Mouse (Mus musculus) brain, adult 2 months (tissue): Measurements from ENCODE around the gene Gm17304.

Experiments used
- DNase-seq: peaks from one replicate; pipeline ENCODE4 v3.0.0; 2011; ENCODE audit warnings: low read depth, low spot score

The Gm17304 gene

DNA sequence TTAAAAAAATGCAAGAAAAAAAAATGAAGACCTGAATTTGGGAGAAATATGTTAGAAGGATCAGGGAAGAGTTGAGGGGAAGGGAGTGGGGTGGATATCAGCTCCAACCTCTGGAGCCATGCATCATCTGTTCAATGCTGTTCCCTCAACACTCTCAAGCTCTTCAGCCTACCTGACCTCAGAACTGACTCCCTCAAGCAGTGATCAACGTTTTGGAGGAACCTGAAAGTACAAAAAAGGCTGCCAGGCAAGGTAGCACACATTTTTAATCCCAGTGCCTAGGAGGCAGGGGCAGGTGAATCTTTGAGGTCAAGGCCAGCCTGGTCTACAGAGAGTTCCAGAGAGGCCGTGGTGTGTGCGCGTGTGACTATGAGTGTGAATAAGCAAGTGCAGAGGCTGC is at the start of gene Gm17304:
Gene Gm17304 (plus strand): TSS at position 301 of the 400 bp plus-strand sequence.
- DNase-seq: no peak

GRCm38 (mm10) chr5:106560631-106561498 is 48.0 kb upstream of the Gm17304 start:
- peak; percentile 81 for DNase-seq

DNA sequence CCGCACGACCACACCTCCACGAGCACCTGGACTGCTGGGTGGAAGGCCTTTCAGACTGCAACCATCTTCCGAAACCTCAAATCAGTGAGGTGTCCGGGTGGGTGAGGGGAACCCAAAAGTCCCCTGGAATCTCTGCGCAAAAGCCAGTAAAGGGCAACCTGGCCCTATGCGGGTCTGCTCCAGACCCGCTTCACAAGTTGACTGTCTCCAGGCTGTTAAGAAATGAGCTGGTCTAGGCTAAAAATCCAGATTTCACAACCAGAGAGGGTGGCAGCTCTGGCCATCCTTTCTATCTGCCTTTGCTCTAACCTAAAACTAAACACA is 47.4 kb upstream of the Gm17304 start:
- no peak for DNase-seq

DNA sequence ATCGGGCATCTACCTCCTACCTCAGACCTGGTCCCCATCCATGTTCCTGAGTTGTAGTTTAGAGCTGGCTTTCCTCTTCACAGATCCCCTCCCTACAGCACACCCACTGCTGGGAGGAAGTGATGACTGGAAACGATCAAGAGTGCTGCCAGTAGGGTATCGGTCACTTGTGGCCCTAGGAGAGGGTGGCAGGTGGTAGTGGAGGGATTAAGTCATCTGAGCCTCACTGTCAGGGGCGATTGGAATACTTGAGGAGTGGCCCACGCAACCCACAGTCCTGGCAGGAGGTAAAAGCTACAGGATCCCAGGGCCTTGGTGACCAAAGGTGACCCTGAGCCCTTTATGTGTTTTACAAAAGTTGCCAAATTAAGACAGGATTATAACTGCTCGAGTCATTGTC is 42.9 kb upstream of the Gm17304 start:
- no peak for DNase-seq

GRCm38 (mm10) chr5:106573742-106574559 is 34.9 kb upstream of the Gm17304 start:
- DNase-seq: peak; percentile 30

DNA sequence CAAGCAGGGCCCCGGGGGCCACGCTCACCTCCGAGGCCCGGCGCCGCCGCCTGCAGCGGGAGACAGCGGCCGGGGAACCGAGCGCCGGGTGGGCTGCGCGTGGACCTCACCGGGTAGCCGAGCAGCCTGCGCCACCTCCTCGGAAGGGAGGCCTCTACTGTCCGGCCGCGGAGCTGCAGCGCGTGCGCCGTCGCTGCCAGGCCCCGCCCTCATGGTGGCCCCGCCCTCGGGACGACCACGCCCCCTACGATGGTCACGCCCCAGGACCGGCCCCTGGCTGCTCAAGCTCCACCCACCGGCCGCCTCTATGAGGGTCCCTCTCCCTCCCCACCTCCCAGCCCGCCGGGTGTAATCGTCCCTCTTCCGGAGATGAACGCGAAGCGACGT is 34.3 kb upstream of the Gm17304 start:
- DNase-seq: peak; percentile 91

DNA sequence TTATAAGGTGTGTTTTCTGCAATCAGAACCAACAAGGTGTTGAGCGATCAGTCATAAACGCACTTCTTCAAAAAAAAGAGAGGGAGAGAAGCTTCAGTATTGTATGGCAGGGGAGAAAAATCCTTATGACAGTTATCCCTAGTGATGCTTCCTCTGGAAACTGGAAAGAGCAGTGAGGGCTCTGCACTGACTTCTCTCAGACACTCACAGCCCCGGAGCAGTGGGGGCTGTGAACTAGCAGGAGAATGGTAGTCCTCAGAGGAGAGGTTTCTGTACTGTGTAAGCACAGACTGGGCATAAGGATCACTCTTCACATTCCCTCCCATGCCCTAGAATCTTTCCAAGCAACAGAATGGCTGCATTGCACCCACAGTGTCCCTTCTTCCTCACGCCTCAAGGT is 33.8 kb upstream of the Gm17304 start:
- no peak for DNase-seq

DNA sequence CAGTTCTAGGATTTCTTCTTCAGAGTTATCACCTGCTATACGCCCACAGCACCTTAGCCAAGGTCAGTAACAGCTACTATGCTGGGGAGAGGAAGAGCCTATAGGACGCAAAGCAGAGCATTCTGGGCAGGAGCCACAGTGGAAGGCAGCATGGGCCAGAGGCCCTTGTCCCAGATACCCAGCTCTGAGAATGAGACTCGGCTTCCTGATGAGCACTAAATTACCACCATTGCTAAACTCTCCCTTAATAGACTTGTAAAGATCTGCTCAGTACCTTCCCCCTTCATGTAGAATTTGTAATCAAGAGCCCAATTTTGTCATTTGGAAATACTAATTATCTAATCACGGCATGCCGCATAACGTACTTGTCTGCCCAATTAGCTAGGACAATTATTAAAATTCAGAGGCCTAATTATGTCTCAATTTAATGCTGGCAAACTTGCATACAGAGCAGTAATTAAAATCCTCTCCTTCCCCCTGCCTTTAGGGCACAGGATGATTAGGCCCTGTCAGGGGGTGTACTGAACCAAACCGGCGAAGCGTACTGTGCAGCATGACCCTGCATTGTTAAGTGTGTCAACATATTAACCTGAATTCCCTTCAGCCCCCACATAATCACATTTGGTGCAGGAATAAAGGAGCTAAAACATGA is 31.5 kb upstream of the Gm17304 start:
- peak; percentile 31 for DNase-seq

GRCm38 (mm10) chr5:106580943-106581342 is 28.0 kb upstream of the Gm17304 start:
- no peak for DNase-seq

DNA sequence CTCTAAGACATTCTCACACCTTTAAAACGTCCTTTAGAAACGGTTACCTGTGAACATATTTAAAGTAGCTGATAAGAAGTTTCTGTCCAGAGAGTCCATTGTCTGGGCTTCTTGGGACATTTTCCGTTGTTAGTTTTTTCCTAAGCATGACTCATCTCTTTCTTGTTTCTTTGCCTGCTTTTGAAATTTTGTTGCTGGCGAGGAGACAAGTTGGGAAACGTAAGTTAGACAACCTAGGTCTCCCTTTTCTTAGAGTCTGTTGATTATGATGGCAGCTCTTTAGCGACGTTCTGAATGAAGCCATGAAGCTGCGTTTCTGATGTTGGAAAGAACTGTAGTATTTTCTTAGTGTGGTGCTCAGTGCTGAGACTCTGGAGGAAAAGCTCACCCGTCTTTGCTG is 19.9 kb upstream of the Gm17304 start:
- no peak for DNase-seq

GRCm38 (mm10) chr5:106589670-106590069 is 19.2 kb upstream of the Gm17304 start:
- DNase-seq: no peak

- no peak for DNase-seq
These were observed 18.2 kb upstream of the Gm17304 start for GRCm38 (mm10) chr5:106590686-106591085.

GRCm38 (mm10) chr5:106594388-106594787 is 14.5 kb upstream of the Gm17304 start:
- DNase-seq: no peak

DNA sequence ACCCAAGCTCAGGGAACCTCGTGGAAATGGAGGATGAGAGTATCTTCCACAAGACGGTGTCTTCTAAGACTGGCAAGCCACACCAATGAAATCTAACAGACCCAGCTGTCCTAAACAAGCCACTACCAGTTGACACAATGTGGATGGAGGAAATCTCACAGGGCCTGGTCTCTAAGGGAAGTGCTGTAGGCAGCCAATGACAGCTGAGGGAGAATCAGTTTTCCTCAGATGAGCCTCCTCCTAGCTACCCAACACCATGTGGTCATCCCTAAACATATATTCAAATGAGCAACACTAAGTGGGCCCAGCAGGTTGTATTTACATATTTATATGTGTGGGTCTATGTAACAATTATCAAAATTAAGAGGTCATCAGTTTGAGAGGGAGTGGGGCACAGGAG is 11.4 kb upstream of the Gm17304 start:
- DNase-seq: no peak

- DNase-seq: no peak
These were observed 9.4 kb upstream of the Gm17304 start for GRCm38 (mm10) chr5:106599482-106599881.

- no peak for DNase-seq
These were observed 4.5 kb upstream of the Gm17304 start for GRCm38 (mm10) chr5:106604381-106604780.

- peak; percentile 38 for DNase-seq
These were observed 3.8 kb upstream of the Gm17304 start for GRCm38 (mm10) chr5:106605096-106605495.

- DNase-seq: no peak
These were observed 1.8 kb upstream of the Gm17304 start for GRCm38 (mm10) chr5:106607081-106607480.

DNA sequence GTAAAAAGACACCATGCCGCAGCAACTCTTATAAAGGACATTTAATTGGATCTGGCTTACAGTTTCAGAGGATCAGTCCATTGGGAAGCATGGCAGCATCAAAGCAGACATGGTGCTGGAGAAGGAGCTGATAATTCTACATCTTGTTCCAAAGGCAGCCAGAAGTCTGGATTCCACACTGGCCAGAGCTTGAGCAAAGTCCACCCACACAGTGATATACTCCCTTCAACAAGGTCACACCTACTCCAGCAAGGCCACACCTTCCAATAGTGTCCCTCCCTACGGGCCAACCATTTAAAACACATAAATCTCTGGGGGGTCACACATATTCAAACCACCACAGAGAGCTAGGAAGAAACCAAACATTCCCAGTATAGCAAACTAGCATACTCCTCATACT is 3.3 kb downstream of the Gm17304 start:
- no peak for DNase-seq

GRCm38 (mm10) chr5:106614570-106614969 is 5.7 kb downstream of the Gm17304 start:
- no peak for DNase-seq

DNA sequence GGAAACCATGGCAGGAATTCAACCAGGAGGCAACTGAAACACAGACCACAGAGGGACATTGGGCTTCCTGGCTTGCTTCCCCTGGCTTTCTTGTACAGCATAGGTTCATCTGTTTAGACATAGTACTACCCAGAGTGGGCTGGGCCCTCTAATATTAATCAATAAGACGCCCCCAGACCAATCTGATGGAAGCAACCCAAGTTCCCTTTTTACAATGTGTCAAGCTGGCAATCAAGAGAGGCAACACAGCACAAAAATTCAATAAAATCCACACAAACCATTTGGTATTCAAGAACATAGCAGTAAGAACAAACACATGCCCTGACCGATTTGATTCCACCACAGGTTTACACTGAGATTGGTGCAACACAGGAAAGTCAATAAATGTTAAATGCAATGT is 6.1 kb downstream of the Gm17304 start:
- DNase-seq: no peak

GRCm38 (mm10) chr5:106620446-106620845 is 11.5 kb downstream of the Gm17304 start:
- DNase-seq: no peak
